Mouse (Mus musculus) liver, embryonic 16.5 days (tissue): ENCODE measurements around the gene Olfr68. TPM values are rescaled to one million over a fixed set of nuclear protein-coding genes. Genes with fewer than 3 reads are reported as not detected.
"Not testable (repeated sequence)": the region's sequence is repeated elsewhere in the genome, so short reads cannot be mapped to it uniquely, and the experiment has no call there.

Experiments
- ATAC-seq: fragments of 200-750 bp; cut with Nextera tagmentation; 2 replicates; pipeline ENCODE4 v1.8.0; 2017; ENCODE audit warnings: low read depth, mild to moderate bottlenecking, moderate number of reproducible peaks, moderate library complexity
- H3K27ac ChIP-seq: fragments of 300-500 bp; sonication (generic); 2 replicates; pipeline ENCODE4 v1.5.1; 2014; ENCODE audit warnings: mild to moderate bottlenecking, low read length
- H3K27me3 ChIP-seq: fragments of 300-500 bp; sonication (generic); 2 replicates; pipeline ENCODE4 v1.6.1; 2014; ENCODE audit warnings: low read depth, low read length, mixed read lengths; ENCODE audit not compliant: control insufficient read depth, insufficient read depth
- H3K36me3 ChIP-seq: fragments of 300-500 bp; sonication (generic); 2 replicates; pipeline ENCODE4 v1.6.1; 2014; ENCODE audit warnings: mild to moderate bottlenecking; ENCODE audit not compliant: control insufficient read depth, insufficient read depth
- H3K4me1 ChIP-seq: fragments of 300-500 bp; sonication (generic); 2 replicates; pipeline ENCODE4 v1.6.1; 2014; ENCODE audit warnings: low read depth, low read length, mixed read lengths; ENCODE audit not compliant: control insufficient read depth
- H3K4me2 ChIP-seq: fragments of 300-500 bp; sonication (generic); 2 replicates; pipeline ENCODE4 v1.6.1; 2014; ENCODE audit warnings: low read depth, low read length, mixed read lengths
- H3K4me3 ChIP-seq: fragments of 300-500 bp; sonication (generic); 2 replicates; pipeline ENCODE4 v1.5.1; 2014; ENCODE audit warnings: low read depth, mild to moderate bottlenecking, low read length
- H3K9ac ChIP-seq: fragments of 300-500 bp; sonication (generic); 2 replicates; pipeline ENCODE4 v1.6.1; 2014; ENCODE audit warnings: low read depth, low read length
- H3K9me3 ChIP-seq: fragments of 300-500 bp; sonication (generic); replicated peaks from 2 replicates; pipeline ENCODE4 v1.6.1; 2016; ENCODE audit warnings: low read length; ENCODE audit not compliant: control insufficient read depth
- WGBS: fragments of 180-500 bp; shearing (Covaris S2); extraction: QIAGEN DNeasy Blood & Tissue Kit; methylation state at CpG from one replicate; pipeline ENCODE4 v1.1.7; 2014; ENCODE audit not compliant: insufficient replicate concordance; 5-methylcytosine and 5-hydroxymethylcytosine counted together
- polyA plus RNA-seq: library from polyadenylated mRNA; unstranded; fragments of >200 nt; fragmentation: Nextera tagmentation; extraction: Ambion mirVana; gene quantifications from 2 replicates; pipeline ENCODE4 v1.2.1, GENCODE M21; 2015

Gene Olfr68
- not detected in 2 replicates for polyA plus RNA-seq

DNA sequence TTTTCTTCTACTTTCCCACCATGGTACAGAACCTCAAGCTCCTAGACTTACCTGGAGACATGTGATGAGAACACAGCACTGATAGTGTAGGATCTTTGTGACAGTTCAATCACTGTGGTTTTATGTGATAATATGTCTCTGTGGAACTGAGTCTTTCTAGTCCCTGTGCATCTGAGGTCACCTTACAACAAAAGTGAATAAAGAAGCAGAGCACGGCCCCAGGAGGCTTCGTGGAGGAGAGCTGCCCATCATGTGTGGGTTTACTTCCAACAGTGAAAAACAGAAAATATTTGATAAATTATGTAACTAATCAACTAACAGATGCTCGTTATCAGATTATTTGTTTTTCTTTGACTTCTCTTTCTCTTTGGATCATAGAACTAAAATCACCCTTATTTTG, at the start of gene Olfr68:
TSS of gene Olfr68 (minus strand) at position 101 of the 400 bp plus-strand sequence.
- H3K36me3 ChIP-seq: no peaks in the 10 kb centered on the region
- H3K4me2 ChIP-seq: no peak within 1 kb of the TSS
- H3K4me3 ChIP-seq: no peak within 1 kb of the TSS
- no peak within 1 kb of the TSS for H3K9ac ChIP-seq
- WGBS: 73% methylated on average over 3 of the region's 3 CpGs
- H3K4me1 ChIP-seq: no peaks in the 10 kb centered on the region
- no peak within 1 kb of the TSS for H3K27ac ChIP-seq
- no peaks in the 10 kb centered on the region for H3K9me3 ChIP-seq
- H3K27me3 ChIP-seq: no peaks in the 10 kb centered on the region
- no peak for ATAC-seq

DNA sequence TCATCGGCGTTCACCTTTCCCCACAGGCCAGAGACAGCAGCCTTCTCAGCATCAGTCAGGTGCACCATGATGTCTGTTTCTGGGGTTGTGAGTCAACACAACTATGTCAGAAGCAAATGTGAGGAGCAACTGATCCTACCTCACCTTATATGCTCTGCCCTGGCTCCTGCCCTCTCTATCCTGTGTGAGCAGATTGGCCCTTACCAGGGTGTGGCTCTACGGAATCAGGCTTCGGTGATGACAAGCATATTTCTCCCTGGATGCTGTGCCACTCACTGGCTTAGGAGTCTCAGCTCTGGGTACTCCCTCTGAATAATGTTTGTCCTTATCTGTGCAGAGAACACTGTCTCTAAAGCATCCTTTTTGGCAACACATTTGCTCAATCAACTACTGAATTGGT, 48.3 kb upstream of the Olfr68 start, which contains the start of gene Hbb-bs:
TSS of gene Hbb-bs (minus strand) at position 289 of the 400 bp plus-strand sequence.
- H3K4me2 ChIP-seq: peak within 1 kb of the TSS; percentile 65
- H3K27ac ChIP-seq: peak within 1 kb of the TSS; percentile 99
- no peaks in the 10 kb centered on the region for H3K27me3 ChIP-seq
- H3K4me1 ChIP-seq: peaks cover 19% of the 10 kb centered on the region
- no peaks in the 10 kb centered on the region for H3K9me3 ChIP-seq
- peak; percentile 86 for ATAC-seq
- H3K4me3 ChIP-seq: peak within 1 kb of the TSS; percentile 54
- H3K9ac ChIP-seq: peak within 1 kb of the TSS; percentile 65
- WGBS: 38% methylated on average over 4 of the region's 4 CpGs
- H3K36me3 ChIP-seq: no peaks in the 10 kb centered on the region

DNA sequence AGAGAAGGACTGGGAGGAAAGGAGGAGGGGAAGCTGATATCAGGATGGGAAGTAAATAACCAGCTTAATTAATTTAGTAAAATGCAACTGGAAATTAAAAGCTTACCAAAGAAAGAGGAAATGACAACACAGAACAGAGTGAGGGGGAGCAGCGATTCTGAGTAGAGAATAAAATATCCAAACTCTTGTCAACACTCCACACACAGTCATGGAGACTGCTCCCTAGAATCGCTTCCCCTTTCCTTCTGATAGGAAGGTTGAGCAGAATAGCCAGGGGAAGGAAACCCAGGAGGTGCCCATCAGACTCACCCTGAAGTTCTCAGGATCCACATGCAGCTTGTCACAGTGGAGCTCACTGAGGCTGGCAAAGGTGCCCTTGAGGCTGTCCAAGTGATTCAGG, 47.6 kb upstream of the Olfr68 start:
- peaks cover 19% of the 10 kb centered on the region for H3K4me1 ChIP-seq
- not testable (repeated sequence) for H3K4me3 ChIP-seq, H3K4me2 ChIP-seq, H3K27me3 ChIP-seq, H3K36me3 ChIP-seq, H3K9ac ChIP-seq, H3K27ac ChIP-seq, H3K9me3 ChIP-seq
- WGBS: no CpG with 5 or more reads among the region's 2 CpGs
- ATAC-seq: peak; percentile 1

GRCm38 (mm10) chr7:103826255-103826887, 46.9 kb upstream of the Olfr68 start:
- peak; percentile 47 for ATAC-seq
- WGBS: 46% methylated on average over 3 of the region's 3 CpGs
- H3K9me3 ChIP-seq: no peaks in the 10 kb centered on the region
- peak overlapping the region; percentile 58 for H3K4me3 ChIP-seq
- H3K4me1 ChIP-seq: peaks cover 19% of the 10 kb centered on the region
- no peaks in the 10 kb centered on the region for H3K27me3 ChIP-seq
- H3K27ac ChIP-seq: peak overlapping the region; percentile 96
- peak overlapping the region; percentile 65 for H3K9ac ChIP-seq
- no peaks in the 10 kb centered on the region for H3K36me3 ChIP-seq
- H3K4me2 ChIP-seq: peak overlapping the region; percentile 41; the same call in 1 of the 2 replicates

DNA sequence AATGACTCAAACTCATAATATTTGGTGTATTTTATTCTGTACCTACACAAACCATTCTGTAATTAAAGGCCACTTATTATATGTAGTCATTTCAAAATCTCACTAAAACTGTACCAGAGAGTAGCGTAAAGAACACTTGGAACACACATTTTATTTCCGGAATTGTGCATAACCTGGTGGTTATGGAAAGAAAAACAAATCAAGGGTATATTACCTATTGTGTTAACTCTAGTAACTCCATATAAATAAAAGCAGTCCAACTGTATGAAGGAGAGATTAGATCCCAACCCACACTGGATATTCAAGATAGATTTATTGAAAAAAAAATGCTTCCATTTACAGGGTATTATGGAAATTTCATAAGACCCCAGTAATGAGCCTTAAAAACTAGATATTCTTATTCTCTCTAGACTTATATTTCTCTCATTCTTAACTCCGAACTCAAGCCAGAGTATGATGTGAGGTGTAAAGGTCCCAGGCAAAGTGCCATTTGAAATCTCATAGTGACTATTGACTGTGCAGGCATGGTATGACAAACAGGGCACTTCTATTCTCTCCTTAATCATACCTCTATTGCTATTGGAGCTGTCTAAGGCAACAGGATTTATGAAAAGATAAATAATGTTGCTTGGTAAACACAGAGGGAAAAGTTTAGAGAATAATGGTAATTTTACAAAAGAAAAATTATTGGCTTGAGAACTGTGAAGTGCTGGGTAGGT, 46.2 kb upstream of the Olfr68 start:
- H3K4me3 ChIP-seq: peak overlapping the region; percentile 36; the same call in 1 of the 2 replicates
- H3K9ac ChIP-seq: no peak overlapping the region
- peak; percentile 72 for ATAC-seq
- no peak overlapping the region; the same call in 1 of the 2 replicates for H3K4me2 ChIP-seq
- H3K36me3 ChIP-seq: no peaks in the 10 kb centered on the region
- H3K4me1 ChIP-seq: peaks cover 19% of the 10 kb centered on the region
- H3K9me3 ChIP-seq: no peaks in the 10 kb centered on the region
- H3K27me3 ChIP-seq: no peaks in the 10 kb centered on the region
- peak overlapping the region; percentile 83 for H3K27ac ChIP-seq
- WGBS: 70% methylated on average over 3 of the region's 3 CpGs

GRCm38 (mm10) chr7:103824597-103824996, 45.1 kb upstream of the Olfr68 start:
- Histone ChIP-seq H3K9me3 (no peaks in the 10 kb centered on the region), H3K36me3 (no peaks in the 10 kb centered on the region), H3K4me1 (peaks cover 13% of the 10 kb centered on the region), H3K4me2 (peak overlapping the region; percentile 49), H3K4me3 (peak overlapping the region; percentile 51), H3K27me3 (no peaks in the 10 kb centered on the region), H3K27ac (peak overlapping the region; percentile 98), H3K9ac (peak overlapping the region; percentile 44)
- 42% methylated on average over 2 of the region's 2 CpGs for WGBS
- ATAC-seq: no peak

- H3K36me3 ChIP-seq, H3K9me3 ChIP-seq, ATAC-seq, H3K4me1 ChIP-seq, H3K27me3 ChIP-seq: not testable (repeated sequence)
- peak overlapping the region; percentile 51 for H3K4me3 ChIP-seq
- whole genome bisulfite sequencing: 90% methylated on average over 1 of the region's 2 CpGs
- H3K27ac ChIP-seq: peak overlapping the region; percentile 96
- H3K4me2 ChIP-seq: peak overlapping the region; percentile 57
- H3K9ac ChIP-seq: peak overlapping the region; percentile 68
These were observed 35.6 kb upstream of the Olfr68 start for GRCm38 (mm10) chr7:103815085-103815484.

DNA sequence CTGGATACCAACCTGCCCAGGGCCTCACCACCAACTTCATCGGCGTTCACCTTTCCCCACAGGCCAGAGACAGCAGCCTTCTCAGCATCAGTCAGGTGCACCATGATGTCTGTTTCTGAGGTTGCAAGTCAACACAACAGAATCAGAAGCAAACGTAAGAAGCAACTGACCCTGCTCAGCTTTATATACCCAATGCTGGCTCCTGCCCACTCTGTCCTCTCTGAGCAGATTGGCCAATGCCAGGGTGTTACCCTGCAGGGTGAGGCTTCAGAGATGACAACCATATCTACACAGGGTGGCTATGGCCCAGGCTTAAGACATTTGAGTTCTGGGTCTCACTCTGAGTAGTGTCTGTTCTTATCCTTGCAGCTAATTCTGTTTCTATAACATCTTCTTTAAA, 34.3 kb upstream of the Olfr68 start, which contains the start of gene Hbb-bt:
TSS of gene Hbb-bt (minus strand) at position 231 of the 400 bp plus-strand sequence.
- H3K9ac ChIP-seq: peak within 1 kb of the TSS; percentile 61
- WGBS: 45% methylated on average over 3 of the region's 3 CpGs

DNA sequence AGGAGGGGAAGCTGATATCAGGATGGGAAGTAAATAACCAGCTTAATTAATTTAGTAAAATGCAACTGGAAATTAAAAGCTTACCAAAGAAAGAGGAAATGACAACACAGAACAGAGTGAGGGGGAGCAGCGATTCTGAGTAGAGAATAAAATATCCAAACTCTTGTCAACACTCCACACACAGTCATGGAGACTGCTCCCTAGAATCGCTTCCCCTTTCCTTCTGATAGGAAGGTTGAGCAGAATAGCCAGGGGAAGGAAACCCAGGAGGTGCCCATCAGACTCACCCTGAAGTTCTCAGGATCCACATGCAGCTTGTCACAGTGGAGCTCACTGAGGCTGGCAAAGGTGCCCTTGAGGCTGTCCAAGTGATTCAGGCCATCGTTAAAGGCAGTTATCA, 33.7 kb upstream of the Olfr68 start:
- no CpG with 5 or more reads among the region's 3 CpGs for WGBS
- not testable (repeated sequence) for H3K4me1 ChIP-seq, ATAC-seq, H3K4me2 ChIP-seq, H3K36me3 ChIP-seq, H3K9me3 ChIP-seq, H3K27me3 ChIP-seq
- Histone ChIP-seq H3K9ac (peak overlapping the region; percentile 61), H3K27ac (peak overlapping the region; percentile 94), H3K4me3 (peak overlapping the region; percentile 58)

More for the DNA sequence above, 34.3 kb upstream of the Olfr68 start, which contains the start of gene Hbb-bt:
- Histone ChIP-seq H3K9me3 (no peaks in the 10 kb centered on the region), H3K4me3 (peak within 1 kb of the TSS; percentile 58), H3K27me3 (no peaks in the 10 kb centered on the region), H3K36me3 (peaks cover 2% of the 10 kb centered on the region; the same call in 1 of the 2 replicates), H3K4me2 (peak within 1 kb of the TSS; percentile 57), H3K27ac (peak within 1 kb of the TSS; percentile 94), H3K4me1 (peaks cover 3% of the 10 kb centered on the region)
- peak; percentile 87 for ATAC-seq
